Mouse (Mus musculus): ENCODE results near the gene 4930513O06Rik.

DNA sequence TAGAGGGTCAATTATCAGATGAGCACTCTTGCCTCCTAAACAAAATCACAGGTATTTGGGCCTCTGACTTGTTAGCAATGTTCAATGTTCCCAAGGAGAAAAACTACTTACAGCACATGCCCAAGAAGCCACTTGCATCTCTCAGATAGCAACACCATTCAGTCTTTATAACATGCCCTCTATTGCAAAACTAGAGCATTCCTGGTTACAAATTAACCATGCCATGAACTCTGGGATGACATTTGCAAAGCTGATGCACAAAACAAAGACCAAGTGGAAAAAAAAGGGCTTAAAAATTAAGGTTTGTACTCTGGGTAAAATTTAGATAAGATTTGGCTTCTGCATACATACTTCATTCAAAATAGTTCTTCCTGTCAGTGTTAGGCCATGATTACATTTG, 966 bp upstream of the 4930513O06Rik start, which contains the start of gene Serpina7:
- TF ChIP-seq CTCF (IDR thresholded peaks at IDR 0.05), result no peak
- no peak for TF ChIP-seq POLR2A (IDR thresholded peaks at IDR 0.05; ENCODE audit: insufficient read depth, low read depth, low read length)

Measured in heart, adult 2 months (tissue).